Mouse (Mus musculus) CD4-positive helper T cell, adult 2 months (primary cell): Measurements from ENCODE around the gene Samd4.

Experiments
- DNase-seq: peaks from one replicate; pipeline ENCODE4 v3.0.0-alpha.2; 2012; ENCODE audit warnings: low read depth, missing footprints, low spot score

Gene Samd4

DNA sequence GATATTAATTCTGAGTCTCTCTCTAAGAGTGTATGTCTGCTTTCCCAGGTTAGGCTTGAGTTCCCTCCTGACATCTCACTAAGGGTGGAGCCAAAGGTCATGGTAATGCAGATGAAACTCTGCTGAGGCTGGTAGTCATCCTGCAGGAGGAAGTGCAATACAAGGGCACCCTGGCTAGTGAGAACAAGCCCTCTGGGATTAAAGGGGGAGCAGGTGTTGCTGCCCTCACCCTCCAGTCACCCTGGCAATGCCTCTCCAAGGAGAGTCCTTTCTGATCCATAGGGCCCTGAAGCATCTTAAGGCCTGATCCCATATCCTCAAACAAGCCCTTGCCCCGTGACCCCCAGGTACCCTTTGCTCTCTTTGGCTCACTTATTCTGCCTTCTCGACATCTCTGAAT lies 72.5 kb downstream of the Samd4 start:
- no peak for DNase-seq

- no peak for DNase-seq
Observed at GRCm38 (mm10) chr14:46955574-46956043, 73.0 kb downstream of the Samd4 start.

DNA sequence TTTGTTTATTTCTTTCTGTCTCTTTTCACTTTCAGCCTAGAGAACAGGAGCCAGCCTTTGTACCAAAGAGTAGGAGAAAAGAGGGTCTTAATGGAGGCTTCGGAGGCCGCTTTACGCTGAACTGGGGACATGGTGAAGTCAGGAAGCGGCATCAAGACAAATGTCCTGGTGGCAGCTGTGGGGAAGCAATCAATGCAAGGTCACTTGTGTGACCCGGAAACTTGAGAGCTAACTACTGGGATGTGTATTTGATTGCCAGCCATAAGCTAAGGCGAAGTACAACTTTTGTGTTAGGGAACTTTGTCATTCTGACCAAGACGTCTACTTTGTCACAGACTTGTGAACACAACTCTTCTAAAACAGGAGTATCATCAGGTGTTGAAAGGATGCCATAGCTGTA lies 73.5 kb downstream of the Samd4 start:
- DNase-seq: no peak

DNA sequence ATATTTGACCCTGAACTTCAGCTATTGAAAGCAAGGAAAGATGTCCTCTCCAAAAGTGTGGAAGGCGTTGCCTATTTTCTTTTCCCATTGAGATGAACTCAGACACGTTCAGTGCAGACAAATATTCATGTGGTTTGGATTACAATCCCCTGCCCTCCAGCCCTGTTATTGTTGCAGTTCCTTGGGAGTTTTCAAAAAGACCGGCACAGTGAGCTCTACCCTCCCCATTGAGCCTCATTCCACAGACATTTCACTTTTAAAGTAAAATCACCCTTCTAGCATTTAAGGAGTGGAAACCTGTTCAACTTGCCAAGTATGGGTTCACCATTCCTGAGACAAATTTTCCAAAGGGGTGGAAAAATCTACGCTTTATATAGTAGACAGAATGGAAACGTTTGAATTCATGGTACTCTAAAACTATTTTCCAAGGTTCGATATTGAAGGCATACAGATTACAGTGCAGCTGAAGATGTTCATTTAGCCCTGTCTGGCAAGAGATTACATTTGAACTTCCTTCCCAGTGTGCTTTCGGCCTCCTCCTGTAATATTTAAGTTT lies 76.6 kb downstream of the Samd4 start:
- DNase-seq: no peak

- DNase-seq: no peak
Observed at GRCm38 (mm10) chr14:46959831-46960230, 77.2 kb downstream of the Samd4 start.

- DNase-seq: no peak
Observed at GRCm38 (mm10) chr14:46962832-46963231, 80.2 kb downstream of the Samd4 start.

- DNase-seq: no peak
Observed at GRCm38 (mm10) chr14:46964074-46964872, 81.6 kb downstream of the Samd4 start.

DNA sequence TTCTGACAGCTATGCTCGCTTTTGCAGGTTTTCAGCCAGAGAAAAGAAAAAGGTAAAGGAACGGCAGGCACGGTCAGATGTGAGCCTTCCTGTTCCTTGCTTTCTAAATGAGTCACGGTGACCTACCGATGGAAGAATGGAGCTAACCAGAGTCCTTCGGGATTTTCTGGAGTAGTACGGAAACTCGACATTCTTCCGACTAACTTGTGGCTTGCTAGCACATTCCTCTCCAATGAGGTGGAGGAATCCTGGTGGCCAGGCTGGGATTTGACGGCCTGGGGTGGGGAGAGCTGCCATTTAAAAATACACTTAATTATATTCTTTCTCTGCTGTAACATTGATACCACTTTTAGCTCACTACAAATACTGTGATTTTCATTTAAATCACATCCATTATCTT lies 83.6 kb downstream of the Samd4 start:
- DNase-seq: no peak

DNA sequence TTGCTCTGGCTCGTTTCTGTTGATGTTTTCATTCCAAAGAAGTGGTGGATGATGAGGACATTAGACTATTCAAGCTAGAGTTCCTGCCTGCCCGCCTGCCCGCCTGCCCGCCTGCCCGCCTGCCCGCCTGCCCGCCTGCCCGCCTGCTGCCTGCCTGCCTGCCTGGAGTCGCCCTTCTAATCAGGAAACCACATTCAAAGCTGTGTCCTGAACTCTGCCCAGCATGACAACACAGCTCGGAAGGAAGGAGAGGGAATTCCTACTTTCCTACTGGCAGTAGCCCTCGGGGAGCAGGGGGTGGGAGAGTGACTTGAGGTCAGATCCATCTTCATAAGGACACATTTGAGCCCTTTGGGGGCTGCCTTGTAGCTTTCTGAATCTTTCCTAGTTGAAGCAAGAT lies 85.4 kb downstream of the Samd4 start:
- no peak for DNase-seq

DNA sequence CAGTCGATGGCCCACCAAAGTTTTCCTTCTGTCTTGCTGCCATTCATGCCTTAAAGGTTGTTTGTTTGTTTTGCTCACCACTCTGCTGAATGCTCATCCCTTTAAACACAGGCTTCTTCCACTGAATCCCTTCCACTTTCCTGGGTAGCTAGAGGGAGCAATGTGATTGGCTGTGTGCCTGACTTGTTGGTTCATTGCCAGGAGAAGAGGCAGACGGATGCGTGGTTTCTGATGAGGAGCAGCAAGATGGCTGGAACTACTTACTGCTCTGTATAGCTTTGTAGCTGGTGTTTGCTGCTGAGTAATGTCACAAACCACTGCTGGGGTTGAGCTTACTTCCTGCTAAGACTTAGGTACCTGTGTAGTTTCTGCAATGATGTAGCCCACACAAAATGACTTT lies 88.0 kb downstream of the Samd4 start:
- no peak for DNase-seq

- DNase-seq: no peak
Observed at GRCm38 (mm10) chr14:46971802-46972201, 89.1 kb downstream of the Samd4 start.

DNA sequence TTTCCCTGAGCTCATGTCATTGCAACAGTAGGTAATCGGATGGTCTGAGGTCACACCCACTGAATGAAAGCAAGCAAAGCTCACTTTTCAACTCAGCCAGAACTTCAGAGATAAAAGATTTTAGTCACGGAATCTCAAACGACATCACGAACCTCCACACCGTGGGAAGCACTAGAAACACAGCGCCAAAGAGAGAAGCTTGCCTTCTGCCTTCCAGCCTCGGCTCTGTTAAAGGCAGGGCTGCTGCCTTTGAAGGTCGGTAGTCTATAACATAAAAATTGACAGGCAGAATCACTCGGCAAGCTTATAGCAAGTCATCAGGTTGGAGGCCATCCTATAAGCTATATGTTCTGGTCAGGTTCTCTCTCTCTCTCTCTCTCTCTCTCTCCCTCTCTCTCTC lies 92.2 kb downstream of the Samd4 start:
- no peak for DNase-seq

GRCm38 (mm10) chr14:46975969-46976368 lies 93.3 kb downstream of the Samd4 start:
- no peak for DNase-seq

DNA sequence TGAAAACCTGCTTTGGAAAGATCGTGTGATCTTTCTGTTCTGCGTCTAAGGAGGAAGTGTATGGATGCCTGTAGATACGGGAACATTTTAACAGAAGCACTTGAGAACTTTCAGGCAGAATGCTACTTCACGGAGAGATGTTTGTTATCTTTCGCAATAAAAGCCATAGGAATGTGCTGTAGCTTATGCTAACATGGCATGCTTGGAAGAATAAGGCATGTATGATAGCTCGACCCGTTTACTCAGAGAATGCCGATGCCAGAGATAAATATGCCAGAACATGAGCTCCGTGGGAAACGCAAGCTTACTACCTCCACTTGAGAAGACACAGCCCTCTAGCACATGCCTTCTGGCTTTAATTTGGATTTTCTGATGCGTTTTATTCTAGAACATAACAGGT lies 94.1 kb downstream of the Samd4 start:
- DNase-seq: no peak

GRCm38 (mm10) chr14:46977660-46978059 lies 95.0 kb downstream of the Samd4 start:
- no peak for DNase-seq

- DNase-seq: no peak
Observed at GRCm38 (mm10) chr14:46979172-46979571, 96.5 kb downstream of the Samd4 start.

GRCm38 (mm10) chr14:46980736-46981438 lies 98.2 kb downstream of the Samd4 start:
- no peak for DNase-seq

DNA sequence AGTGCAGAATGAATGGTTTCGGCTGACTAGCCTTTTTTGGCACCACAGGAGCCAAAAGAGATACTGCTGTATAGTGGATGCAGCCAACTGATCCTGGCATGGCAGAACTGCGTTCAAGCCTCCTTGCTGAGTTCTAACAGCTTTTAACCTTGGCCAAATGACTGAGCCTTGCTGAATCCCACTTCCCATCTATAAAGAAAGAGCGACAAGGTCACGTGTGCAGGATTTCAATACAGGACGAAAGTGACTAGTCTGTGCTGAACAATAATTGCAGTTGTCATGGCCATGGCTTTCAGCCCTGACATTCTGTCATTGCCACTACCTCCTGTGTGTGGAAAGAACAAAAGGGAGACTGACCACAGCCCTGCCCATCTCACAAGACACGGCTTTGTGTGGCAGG lies 99.5 kb downstream of the Samd4 start:
- no peak for DNase-seq

GRCm38 (mm10) chr14:46984542-46985125 lies 102.0 kb downstream of the Samd4 start:
- no peak for DNase-seq

DNA sequence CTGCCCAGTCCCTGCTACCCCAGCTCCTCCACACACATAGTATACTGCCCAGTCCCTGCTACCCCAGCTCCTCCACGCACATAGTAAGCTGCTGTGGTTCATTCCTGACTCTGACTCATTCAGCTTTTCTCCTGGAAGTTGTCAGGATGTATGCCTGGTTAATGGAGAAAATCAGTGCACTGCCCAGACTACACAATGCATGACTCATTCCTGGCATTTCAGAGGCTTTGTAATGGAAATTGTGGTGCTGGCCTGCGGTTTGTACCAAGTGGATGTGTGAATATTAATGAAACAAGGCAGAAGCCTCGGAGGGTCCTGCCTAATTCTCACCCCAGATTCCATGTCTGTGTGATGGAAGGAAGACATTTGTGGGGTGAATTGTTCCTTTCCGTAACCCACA lies 107.0 kb downstream of the Samd4 start:
- DNase-seq: no peak

- DNase-seq: no peak
Observed at GRCm38 (mm10) chr14:46990450-46990849, 107.8 kb downstream of the Samd4 start.

DNA sequence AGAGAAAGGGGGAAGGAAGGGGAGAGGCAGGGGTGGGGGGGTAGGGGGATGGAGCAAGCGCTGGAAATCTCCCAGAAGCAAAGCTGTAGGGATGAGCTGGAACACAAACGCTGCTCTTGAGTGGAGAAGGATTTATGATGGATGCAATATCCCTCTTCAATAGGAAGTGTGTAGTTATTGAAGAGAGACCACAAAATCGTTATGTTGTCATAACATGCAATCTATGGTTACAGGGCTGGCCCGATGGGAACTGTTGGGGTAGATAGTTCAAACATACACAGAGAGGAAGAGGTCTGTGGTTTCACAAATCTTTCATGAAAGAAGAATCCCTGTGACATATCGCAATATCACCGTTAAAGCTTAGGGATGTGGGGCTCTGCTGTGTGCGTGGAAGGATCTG lies 112.0 kb downstream of the Samd4 start:
- no peak for DNase-seq
